Mouse (Mus musculus): ENCODE results near the gene Zfp648.

DNA sequence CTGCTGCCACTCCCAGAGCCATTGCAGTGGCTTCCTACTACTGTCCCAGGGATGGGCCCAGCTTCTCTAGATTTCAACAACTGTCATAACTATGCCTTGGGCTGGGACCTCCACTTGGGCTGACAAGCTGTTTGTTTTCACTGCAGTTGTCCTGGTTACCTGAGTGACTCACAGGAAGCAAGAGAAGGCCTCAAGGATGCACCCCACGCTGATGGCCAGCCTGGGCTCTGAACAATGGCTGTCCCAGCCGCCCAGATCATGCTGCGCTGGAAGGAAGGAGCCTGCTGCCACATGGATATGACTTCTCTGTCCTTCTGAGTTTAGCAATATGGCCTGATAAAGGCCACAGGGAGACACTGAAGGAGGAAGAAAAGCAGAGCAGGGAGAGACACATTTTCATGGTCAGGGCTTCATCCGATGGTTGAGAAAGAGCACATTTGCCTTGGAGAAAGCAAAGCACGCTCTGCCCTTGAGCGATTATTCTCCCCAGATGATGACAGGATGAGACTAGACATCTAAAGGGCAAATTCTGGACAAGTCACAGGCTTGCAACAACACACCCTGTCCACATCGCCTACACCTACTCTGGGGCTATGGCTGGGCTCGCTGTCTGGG lies 22.3 kb upstream of the Zfp648 start:
- no peak for TF ChIP-seq MYOG (IDR thresholded peaks at IDR 0.05; ENCODE audit: control insufficient read depth in 1 of 3, insufficient read depth in 1 of 3, insufficient read length in 2 of 3, low read depth in 2 of 3)
- no peak for TF ChIP-seq POLR2A (IDR thresholded peaks at IDR 0.05; ENCODE audit: insufficient read length, low read depth)
- TF ChIP-seq MAX (IDR thresholded peaks at IDR 0.05; ENCODE audit: low read depth), result no peak
- TF ChIP-seq MYOD1 (IDR thresholded peaks at IDR 0.05; ENCODE audit: control insufficient read depth in 1 of 3, insufficient read length in 2 of 3, low read depth in 2 of 3), result no peak
- TF ChIP-seq E2F4 (IDR thresholded peaks at IDR 0.05; ENCODE audit: insufficient read depth), result no peak
- no peak for TF ChIP-seq POLR2AphosphoS2 (IDR thresholded peaks at IDR 0.05; ENCODE audit: insufficient read length, low read depth)
- no peak for TF ChIP-seq CEBPB (IDR thresholded peaks at IDR 0.05; ENCODE audit: insufficient read depth, poor library complexity, severe bottlenecking)
- no peak for TF ChIP-seq TCF3 (IDR thresholded peaks at IDR 0.05; ENCODE audit: insufficient read length, low read depth)
- TF ChIP-seq USF1 (IDR thresholded peaks at IDR 0.05; ENCODE audit: low read depth), result no peak
- no peak for TF ChIP-seq TCF12 (IDR thresholded peaks at IDR 0.05; ENCODE audit: insufficient read depth, poor library complexity, severe bottlenecking)
- no peak for TF ChIP-seq SRF (IDR thresholded peaks at IDR 0.05; ENCODE audit: control insufficient read depth, insufficient read length, low read depth)

Data from myocyte (in vitro differentiated cells).